Mouse (Mus musculus) ES-Bruce4 (cell line): Measurements from ENCODE around the gene Xylt1.

ENCODE experiments used
- CTCF ChIP-seq: IDR thresholded peaks from one replicate; pipeline ENCODE4 v1.8.1; 2011; ENCODE audit warnings: low read depth, low read length
- EP300 ChIP-seq: IDR thresholded peaks from 2 replicates; pipeline ENCODE4 v1.6.1; 2011; ENCODE audit warnings: low read depth, low read length; ENCODE audit not compliant: insufficient read depth
- POLR2A ChIP-seq: IDR thresholded peaks from one replicate; pipeline ENCODE4 v1.8.1; 2011; ENCODE audit warnings: low read length; ENCODE audit not compliant: insufficient read depth

DNA sequence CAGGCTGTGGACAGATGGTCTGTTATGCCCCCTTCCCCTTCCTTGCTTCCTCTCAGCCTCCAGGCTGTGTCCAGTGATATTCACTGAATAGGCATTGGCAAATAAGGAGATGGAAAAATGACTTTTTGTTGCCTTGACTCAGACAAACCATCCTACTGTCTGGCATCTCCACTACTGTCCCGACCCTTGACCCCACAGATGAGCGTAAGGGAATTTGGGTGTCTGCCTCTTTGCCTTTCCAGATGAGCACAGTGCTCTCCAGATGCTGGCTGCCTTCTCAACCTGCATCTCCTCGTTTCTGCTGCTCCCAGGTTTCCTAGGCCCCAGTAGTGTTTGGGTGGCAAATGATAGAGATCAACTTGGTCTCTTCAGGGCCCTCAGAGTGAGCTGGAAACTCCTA lies 54.3 kb downstream of the Xylt1 start:
- TF ChIP-seq CTCF (no peak), POLR2A (no peak), EP300 (no peak)
